Mouse (Mus musculus) adrenal gland, postnatal 25 days (tissue): ENCODE results near the gene Pzp. TPM values are rescaled to one million over a fixed set of nuclear protein-coding genes. Genes with fewer than 3 reads are reported as not detected.

Experiments
- DNase-seq: peaks from one replicate; pipeline ENCODE4 v3.0.0; 2021; ENCODE audit warnings: mixed read lengths
- total RNA-seq: library from RNA; stranded (reverse); gene quantifications from 2 replicates; pipeline ENCODE4 v1.2.3, GENCODE M21; 2021

The Pzp gene
- total RNA-seq, 1 experiment from 2014 or later: 0.30 TPM

DNA sequence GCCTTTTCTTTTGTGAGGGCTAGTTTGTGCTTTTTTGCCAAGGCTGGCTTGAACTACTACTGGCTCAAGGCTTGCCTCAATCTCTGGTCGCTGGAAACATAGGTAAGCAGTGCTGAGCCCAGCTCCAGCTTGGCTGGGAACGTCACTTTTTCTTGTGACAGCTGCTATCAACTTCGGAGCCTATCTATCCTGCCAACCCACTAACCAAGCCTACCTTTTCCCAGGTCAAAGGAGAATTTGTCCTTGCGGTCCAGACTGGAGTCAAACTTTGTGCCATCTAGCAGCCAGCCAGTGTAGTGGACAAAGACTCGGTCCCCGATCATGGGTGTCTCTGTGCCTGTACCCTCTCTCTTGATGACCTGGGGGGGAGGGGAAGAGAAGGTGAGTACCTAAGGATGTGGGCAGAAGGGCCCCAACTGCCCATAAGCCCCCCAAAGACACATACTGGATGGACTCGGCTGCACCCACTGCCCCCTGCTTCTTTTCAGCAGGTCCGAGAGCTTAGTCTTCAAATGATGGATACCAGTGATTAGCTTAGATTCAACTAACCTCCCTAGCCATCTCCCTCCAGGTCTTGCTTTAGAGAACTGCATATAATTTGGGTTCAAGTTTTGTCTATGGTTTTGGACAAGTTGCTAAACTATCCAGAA, 90.0 kb downstream of the Pzp start:
- DNase-seq: no peak

- peak; percentile 89 for DNase-seq
Measured at GRCm38 (mm10) chr6:128435474-128435873, 91.0 kb downstream of the Pzp start.

Other genes starting within 250 kb of the Pzp start
- gene Tead4, start 225.9 kb downstream of the Pzp start, total RNA-seq: 1.0 and 2.4 TPM in 2 replicates
- 53.8 and 54.2 TPM in 2 replicates for gene Tulp3, start 170.9 kb downstream of the Pzp start, total RNA-seq
- 24.3 and 25.6 TPM in 2 replicates for gene Rhno1, start 163.8 kb downstream of the Pzp start, total RNA-seq
- gene Foxm1, start 163.8 kb downstream of the Pzp start, total RNA-seq: 7.0 and 12.1 TPM in 2 replicates
- gene Tex52, start 151.3 kb downstream of the Pzp start, total RNA-seq: not detected in 2 replicates
- gene Gm44596, start 151.2 kb downstream of the Pzp start, total RNA-seq: not detected in 2 replicates
- gene Nrip2, start 127.4 kb downstream of the Pzp start, total RNA-seq: 3.0 and 4.1 TPM in 2 replicates
- gene Itfg2, start 101.8 kb downstream of the Pzp start, total RNA-seq: 27.5 and 35.6 TPM in 2 replicates
- gene Fkbp4, start 88.0 kb downstream of the Pzp start, total RNA-seq: 205 and 245 TPM in 2 replicates
- gene A2ml1, start 54.9 kb upstream of the Pzp start, total RNA-seq: not detected in 2 replicates
- not detected in 2 replicates for gene Klrb1a, start 96.8 kb upstream of the Pzp start, total RNA-seq
- 0.97 and 1.00 TPM in 2 replicates for gene Clec2h, start 135.7 kb upstream of the Pzp start, total RNA-seq
- not detected in 2 replicates for gene Klrb1, start 196.3 kb upstream of the Pzp start, total RNA-seq